Mouse (Mus musculus) frontal cortex, postnatal 36 days (tissue): Measurements from ENCODE around the gene 4833427G06Rik.
"Not testable (repeated sequence)": the region's sequence is repeated elsewhere in the genome, so short reads cannot be mapped to it uniquely, and the experiment has no call there.

ENCODE experiments used
- DNase-seq, 2 experiments: peaks; one replicate each; pipeline ENCODE4 v3.0.0; 2022; ENCODE audit warnings: low spot score in 2 of 2

Gene 4833427G06Rik

GRCm38 (mm10) chr9:51101756-51102425, at the start of gene 4833427G06Rik:
Gene 4833427G06Rik (minus strand): TSS chr9:51102078.
- peak in 1 of 2 experiments; percentile 24 for DNase-seq

- DNase-seq = no peak
Measured at GRCm38 (mm10) chr9:51147294-51147693, 45.4 kb upstream of the 4833427G06Rik start.

GRCm38 (mm10) chr9:51146496-51146895, 44.6 kb upstream of the 4833427G06Rik start:
- DNase-seq = peak in 1 of 2 experiments; percentile 25

GRCm38 (mm10) chr9:51144218-51144617, 42.3 kb upstream of the 4833427G06Rik start:
- DNase-seq = no peak

GRCm38 (mm10) chr9:51143437-51143836, 41.6 kb upstream of the 4833427G06Rik start:
- DNase-seq = no peak

- DNase-seq = no peak
Measured at GRCm38 (mm10) chr9:51140711-51141110, 38.8 kb upstream of the 4833427G06Rik start.

- not testable (repeated sequence) for DNase-seq
Measured at GRCm38 (mm10) chr9:51139401-51139800, 37.5 kb upstream of the 4833427G06Rik start.

GRCm38 (mm10) chr9:51138301-51138700, 36.4 kb upstream of the 4833427G06Rik start:
- no peak for DNase-seq

GRCm38 (mm10) chr9:51137836-51138235, 36.0 kb upstream of the 4833427G06Rik start:
- no peak for DNase-seq

GRCm38 (mm10) chr9:51137432-51137831, 35.6 kb upstream of the 4833427G06Rik start:
- no peak for DNase-seq

- DNase-seq = peak; percentile 16 to 36
Measured at GRCm38 (mm10) chr9:51136985-51137384, 35.1 kb upstream of the 4833427G06Rik start.

- no peak for DNase-seq
Measured at GRCm38 (mm10) chr9:51114767-51115166, 12.9 kb upstream of the 4833427G06Rik start.

GRCm38 (mm10) chr9:51105751-51106150, 3.9 kb upstream of the 4833427G06Rik start:
- no peak for DNase-seq

- peak in 1 of 2 experiments; percentile 5 for DNase-seq
Measured at GRCm38 (mm10) chr9:51103808-51104514, 2.1 kb upstream of the 4833427G06Rik start.

- peak; percentile 42 to 47 for DNase-seq
Measured at GRCm38 (mm10) chr9:51102963-51103807, 1.3 kb upstream of the 4833427G06Rik start.

GRCm38 (mm10) chr9:51096306-51096705, 5.6 kb downstream of the 4833427G06Rik start:
- DNase-seq = no peak

GRCm38 (mm10) chr9:51093697-51094096, 8.2 kb downstream of the 4833427G06Rik start:
- DNase-seq = no peak

GRCm38 (mm10) chr9:51081614-51082013, 20.3 kb downstream of the 4833427G06Rik start:
- no peak for DNase-seq

GRCm38 (mm10) chr9:51076979-51077315, 24.9 kb downstream of the 4833427G06Rik start, which contains the start of gene Layn:
Gene Layn (minus strand): TSS chr9:51077094.
- peak in 1 of 2 experiments; percentile 41 for DNase-seq

GRCm38 (mm10) chr9:51076300-51076978, 25.4 kb downstream of the 4833427G06Rik start:
- DNase-seq = no peak

- peak in 1 of 2 experiments; percentile 10 for DNase-seq
Measured at GRCm38 (mm10) chr9:51075780-51076179, 26.1 kb downstream of the 4833427G06Rik start.
